Mouse (Mus musculus) R1 (cell line): Measurements from ENCODE around the gene Dusp19.

Experiments used
- DNase-seq: peaks from one replicate; pipeline ENCODE4 v3.0.0-alpha.2; 2018; ENCODE audit warnings: low read depth, low spot score

Gene Dusp19

DNA sequence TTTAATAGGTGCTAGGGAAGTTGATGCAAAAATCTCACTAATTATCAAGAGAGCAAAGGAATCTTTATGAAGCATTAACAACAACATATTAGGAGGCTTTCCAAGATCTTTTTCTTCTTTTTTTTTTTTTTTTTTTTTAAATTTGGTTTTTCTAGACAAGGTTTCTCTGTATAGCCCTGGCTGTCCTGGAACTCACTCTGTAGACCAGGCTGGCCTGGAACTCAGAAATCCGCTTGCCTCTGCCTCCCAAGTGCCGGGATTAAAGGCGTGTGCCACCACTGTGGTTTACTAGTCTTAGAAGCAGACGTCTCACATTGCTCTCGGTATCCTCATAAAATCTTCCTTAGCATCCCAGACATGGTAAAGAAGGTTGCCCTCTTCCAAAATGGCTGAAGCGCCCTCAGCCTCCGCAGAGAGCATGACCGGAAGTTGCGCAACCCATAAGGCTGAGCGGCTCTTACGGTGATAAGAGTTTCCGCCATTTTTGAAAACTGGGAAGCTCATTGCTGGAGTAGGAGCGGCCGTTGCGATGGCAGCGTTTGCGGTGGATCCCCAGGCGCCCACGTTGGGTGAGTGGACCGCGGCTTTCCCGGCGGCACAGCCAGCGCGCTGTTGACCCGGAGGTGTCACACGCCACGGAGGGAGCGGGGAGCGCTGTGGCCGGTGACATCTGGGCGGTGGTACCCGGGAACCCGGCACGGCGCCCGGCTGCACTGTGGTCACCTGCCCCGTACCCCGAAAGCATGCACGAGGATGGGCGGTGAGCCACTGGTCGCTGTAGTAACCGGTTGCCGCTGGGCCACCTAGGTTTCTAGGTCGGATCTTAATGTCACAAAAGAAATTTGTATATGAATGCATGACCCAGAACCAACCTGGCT lies 21.8 kb downstream of the Dusp19 start:
- peak; percentile 94 for DNase-seq

DNA sequence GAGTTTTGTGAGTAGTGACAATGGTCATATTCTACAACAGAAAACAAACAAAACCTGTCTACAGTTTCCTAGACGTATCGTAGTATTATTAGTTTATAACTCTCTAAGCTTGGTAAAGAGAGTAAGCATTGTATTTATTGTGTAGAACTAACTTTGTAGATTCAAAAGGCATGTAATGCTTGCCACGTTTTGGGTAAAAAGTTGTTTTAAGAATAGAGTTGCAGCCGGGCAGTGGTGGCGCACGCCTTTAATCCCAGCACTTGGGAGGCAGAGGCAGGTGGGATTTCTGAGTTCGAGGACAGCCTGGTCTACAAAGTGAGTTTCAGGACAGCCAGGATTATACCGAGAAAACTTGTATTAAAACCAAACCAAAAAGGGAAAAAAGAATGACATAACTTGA lies 22.6 kb downstream of the Dusp19 start:
- no peak for DNase-seq

DNA sequence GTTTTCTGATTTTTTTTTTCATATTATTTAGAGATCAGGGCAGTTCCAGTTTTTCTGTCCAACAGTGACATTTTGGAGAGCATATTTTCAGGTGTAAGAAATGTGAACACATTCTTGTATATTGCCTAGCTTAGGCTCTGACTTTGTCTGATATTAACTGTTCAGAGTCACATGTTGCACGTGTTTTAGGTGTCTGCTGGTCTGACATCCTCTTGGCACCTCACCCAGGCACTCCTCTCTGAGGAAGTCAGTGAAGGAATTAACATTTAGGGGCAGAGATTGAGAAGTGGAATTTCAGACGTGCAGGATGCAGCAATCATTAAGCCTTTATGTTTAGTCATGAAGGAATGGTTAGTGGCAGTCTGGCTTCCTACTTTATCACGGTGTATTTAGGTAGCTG lies 23.0 kb downstream of the Dusp19 start:
- no peak for DNase-seq

DNA sequence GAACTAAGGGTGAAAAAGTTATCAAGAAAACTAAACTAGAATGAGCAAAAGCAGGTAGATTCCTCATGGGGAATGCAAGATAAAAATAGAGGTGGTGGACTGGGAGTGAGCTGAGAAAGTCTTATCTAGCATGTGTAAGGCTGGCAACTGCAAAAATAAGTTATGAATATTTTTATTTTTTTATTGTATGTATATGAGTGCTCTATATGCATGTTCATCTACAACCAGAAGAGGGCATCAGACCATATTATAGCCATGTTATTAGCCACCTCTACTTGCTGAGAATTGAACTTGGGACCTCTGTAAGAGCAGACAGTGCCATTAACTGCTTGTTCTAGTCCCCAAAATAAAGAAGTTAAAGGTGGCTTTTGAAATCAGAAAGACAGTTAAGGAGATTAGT lies 44.6 kb downstream of the Dusp19 start:
- DNase-seq, result no peak

DNA sequence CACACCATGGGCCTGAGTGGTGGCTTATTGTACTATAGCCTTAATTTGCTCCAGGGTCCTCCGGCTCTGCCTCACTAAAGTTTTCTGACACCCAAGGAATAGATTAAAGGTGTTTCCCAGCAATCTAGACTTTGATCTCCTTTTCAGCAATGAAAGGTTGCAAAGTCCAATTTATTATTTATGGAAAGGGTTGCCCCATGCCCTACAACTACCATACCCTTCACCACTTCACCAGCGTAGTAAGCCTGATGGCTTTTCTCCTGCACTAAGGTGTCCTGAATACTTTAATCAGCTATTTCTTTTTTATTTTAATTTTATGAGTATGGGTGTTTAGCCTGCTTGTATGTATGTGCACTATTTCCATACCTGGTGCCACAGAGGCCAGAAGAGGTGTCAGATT lies 45.8 kb downstream of the Dusp19 start:
- no peak for DNase-seq

DNA sequence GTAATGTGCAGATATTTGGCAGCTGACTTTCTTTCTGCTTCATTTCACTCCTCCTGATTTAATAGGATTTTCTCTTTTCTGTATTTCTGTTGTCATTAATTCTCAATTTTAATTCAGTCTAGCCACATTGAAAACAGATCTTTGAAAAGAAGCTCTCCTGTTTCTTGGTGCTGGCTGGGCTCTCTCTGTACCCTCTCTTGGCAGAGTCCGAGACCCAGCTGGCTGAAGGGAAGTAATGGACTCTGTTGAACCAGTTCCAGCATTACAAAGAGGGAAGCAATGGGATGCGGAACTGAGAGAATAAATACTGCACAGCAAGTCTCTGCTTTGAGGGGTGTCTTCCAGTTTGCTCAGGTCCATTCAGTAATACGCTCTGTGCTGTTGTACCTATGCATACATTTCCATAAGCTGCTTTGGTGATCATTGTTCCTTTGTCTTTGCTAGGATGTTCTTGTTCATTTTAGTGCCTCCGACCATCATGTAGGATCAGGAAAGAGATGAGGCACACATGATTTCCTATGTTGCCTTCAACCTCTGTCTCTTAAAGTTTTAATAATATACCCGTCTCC lies 50.6 kb downstream of the Dusp19 start:
- no peak for DNase-seq

DNA sequence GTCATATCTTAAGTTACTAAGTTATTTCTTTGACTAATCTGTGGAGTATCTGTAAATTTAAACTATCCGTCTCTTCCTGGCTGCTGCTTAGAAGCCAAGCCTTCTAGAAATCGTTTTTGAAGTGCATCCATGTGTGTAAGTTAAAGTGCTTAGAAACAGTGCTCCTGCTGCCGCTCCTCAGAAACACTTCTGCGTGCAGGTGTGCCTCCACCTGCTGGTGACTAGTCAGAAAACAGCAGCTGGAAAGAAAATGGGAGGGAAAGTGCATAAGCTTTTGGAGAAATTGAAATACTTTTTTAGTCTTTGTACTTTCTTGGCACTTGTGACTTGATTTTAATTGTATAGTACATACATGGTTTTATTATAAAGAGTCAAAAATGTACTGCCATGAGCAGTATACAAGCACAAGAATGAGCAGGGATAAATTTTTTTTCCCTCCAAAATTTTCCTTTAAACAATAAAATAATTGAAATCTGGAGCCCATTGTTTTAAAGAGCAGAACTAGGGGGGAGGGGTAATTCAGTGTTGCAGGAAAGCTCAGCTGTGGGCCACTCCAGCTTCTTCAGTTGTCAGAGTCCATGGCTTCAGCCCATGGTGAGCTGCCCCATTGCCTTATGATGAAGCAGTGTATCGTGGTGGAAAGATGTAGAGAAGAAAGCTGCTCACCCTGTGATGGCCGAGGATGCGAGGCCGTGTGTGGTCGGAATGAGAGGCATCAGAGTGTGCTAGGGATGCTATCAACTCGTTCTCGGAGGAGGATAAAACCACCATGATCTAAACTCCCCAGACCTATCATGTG lies 53.2 kb downstream of the Dusp19 start:
- DNase-seq, result peak; percentile 62

DNA sequence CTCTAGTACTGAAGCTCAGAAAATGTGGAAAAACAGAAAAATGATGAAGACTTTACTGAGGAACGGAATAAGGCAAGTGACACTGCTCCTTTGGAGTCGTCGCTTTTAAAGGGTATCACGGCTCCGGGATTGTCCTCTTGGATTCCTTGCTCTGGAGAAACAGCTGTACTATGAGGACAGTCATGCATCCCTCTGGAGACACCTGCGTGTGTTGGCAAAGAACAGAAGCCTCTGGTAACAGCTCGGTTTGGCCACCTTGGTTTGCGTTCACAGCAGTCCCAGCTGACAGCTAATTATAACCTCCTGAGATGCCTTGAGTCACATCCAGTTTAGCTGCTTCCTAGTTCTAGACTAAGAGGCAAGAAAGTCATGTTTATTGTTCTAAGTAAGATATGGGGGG lies 62.0 kb downstream of the Dusp19 start:
- no peak for DNase-seq
